Mouse (Mus musculus) retina, postnatal 7 days (tissue): ENCODE results near the gene Agtpbp1.

Experiments
- DNase-seq: peaks from one replicate; pipeline ENCODE4 v3.0.0-alpha.2; 2012; ENCODE audit warnings: low read depth, low spot score

The Agtpbp1 gene

GRCm38 (mm10) chr13:59534301-59534700, 50.7 kb downstream of the Agtpbp1 start:
- no peak for DNase-seq

DNA sequence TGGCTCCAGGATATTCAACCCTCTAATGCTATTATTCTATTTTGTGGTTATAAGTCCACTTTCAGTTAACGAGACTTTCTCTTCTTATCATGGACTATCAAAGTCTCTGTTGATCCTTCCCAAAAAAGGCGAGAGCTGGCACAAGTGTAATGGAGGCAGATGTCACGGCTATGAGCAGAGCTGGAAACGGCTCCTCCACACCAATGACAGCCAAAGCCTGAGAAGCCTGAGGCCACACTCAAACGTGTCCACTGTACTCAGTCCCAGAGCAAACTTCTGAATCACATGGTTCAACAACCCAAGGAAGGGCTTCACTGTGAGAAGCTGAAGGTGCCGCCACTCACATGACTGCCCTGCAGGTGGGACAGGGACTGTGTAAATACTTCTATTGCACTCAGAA, 51.7 kb downstream of the Agtpbp1 start:
- no peak for DNase-seq

DNA sequence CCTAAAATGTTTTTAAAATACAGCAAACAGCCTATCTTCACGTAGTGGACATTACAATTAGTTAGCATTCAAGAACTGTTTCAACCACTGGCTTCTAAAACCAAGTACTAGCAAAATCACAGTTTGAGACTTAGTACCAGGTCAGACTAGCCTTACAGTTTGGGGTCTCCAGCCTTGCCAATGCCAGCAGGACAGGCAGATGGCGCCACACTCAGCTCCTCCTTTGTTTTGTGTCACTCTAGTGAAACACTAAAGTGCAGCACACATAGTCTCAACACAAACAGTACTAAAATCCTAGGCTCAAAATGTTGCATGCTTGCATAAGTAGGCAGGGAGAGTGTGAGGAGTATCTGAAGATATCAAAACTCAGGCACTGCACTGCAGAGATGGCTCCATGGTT, 53.8 kb downstream of the Agtpbp1 start:
- no peak for DNase-seq

DNA sequence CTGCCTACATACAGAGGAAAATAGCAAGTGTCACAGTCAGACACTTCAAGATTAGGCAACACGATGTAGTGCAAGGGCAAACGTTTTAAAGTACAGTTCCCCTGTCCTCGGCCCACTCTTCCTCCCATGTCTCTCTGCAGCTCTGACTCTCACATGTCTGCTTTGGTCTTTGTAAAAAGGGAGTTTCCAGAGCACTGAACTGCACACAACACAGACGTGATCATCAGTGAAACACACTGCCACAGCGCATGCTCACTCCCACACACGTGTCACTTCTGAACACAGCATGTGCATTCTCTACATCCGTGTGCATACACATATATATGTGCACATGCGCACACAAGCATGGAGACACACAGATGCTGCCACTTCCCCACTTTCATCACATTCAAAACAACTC, 54.5 kb downstream of the Agtpbp1 start:
- no peak for DNase-seq

DNA sequence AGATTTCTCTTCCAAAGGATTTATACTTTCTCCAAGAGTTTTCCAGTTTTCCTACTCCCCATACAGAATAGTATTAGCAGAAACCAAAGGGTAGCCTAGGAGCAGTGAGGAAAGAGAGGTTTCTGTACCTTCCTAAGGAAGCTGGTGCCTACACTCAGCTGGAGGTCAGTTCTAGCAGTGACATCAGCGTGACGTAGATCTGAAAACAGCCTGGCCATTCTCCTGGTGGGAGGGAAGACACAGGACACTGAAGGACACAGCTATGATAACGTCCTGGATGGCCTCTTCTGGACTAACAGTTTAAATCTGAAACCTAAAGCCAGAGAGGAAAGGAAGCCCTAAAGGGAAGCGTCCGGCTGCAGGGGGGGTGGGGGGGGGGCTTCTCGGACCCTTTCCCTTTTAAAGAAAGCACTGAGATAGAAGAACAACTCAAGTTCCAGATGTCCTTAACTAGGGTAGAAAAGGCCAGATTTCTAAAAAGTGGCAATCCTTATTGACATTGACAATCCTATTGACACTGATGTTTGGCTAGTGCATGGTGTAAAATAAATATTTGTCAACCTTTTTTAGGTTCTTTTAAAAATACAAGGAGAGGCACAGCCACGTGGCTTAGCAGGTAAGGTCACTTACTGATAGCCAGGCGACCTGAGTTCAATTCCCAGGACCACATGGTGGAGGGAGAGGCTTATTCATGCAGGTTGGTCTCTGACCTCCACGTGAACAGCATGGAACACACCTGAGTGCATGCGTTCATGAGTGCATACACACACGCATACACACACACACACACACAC, 63.6 kb downstream of the Agtpbp1 start:
- DNase-seq = no peak

DNA sequence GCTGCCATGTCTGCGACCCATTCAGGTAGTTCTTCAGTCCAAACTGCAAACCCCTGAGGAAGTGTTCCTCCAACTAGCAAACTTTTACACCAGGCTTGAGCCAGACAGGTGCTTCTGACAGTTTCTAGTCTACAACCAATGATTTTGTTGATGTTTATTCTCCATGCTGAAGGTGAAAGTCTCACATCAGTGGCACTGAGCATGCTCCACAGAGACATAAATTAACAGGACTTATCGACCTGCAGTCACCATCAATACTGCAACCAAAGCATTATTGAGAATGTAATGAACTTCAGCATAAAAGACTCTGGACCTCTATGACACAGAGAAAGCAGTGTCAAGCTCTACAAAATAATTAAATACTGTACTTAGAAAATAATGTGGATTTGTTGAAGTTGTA, 64.2 kb downstream of the Agtpbp1 start:
- no peak for DNase-seq

- DNase-seq = no peak
Measured at GRCm38 (mm10) chr13:59519479-59519878, 65.5 kb downstream of the Agtpbp1 start.

DNA sequence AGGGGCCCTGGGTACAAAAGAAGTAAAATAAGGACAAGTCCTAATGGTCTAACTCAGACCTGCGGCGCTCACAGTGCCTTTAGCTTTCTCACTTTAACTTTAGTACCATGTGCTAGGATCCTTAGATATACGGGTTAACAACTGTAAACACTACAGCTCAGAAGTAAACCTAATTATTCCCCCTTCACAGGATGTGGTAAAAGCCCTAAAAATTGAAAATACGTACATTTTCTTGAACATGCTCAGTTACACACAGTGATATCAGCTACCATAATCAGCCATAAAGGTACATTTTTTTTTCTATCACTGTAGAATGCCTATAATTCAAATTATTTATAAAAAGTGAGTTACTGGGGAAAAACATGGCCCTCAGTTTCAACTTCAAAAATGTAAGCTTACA, 67.0 kb downstream of the Agtpbp1 start:
- DNase-seq = no peak

DNA sequence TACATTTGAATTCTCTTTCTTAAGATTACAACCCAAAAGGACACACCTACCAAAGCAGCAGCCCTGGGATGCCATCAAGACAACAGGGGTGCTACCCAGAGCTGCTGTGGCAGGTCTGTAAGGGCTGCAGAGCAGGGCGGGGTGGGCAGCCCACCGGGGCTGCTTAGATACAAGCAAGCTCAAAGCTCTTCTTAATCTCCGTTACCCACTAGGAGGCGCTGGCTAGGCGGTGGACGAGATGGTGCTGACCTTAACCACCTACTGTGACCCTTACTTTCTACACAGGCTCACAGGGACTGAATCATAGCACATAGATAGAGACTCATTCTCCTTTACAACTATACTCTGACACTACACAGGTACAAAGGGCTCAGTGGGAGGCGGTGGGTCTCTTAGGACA, 70.0 kb downstream of the Agtpbp1 start:
- DNase-seq = peak; percentile 42

DNA sequence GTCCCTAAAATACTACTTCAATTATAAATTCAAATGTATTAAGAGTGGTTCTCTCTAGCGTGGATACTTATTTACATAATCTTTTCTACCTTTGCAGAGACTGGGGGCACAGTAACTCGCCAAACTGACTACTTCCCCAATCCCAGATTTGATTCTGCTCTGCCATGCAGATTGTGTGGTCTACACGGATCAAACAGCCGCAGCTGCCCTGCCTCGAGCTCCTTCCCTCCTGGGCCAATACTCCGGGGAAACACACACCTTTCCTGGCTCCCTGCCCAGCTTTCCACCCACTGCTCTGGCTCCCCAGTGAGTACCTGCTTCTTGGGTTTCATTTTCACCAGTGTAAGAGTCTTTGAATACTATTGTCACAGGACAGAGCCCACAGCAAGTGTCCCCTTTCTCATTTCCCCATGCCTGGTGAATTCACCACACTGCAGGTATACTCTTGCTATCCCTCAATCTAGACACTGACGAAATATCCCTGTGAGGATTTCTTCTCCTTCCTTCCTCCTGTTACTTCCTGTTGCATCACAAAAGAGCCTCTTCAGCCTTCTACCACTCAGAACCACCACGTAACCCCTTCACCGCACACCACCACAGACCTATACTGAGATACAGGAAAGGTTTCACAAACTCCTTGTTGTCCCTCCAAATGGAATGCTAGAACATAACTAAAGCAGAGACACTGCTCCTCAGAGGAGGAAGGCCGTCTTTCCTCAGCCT, 75.2 kb downstream of the Agtpbp1 start:
- DNase-seq = no peak

DNA sequence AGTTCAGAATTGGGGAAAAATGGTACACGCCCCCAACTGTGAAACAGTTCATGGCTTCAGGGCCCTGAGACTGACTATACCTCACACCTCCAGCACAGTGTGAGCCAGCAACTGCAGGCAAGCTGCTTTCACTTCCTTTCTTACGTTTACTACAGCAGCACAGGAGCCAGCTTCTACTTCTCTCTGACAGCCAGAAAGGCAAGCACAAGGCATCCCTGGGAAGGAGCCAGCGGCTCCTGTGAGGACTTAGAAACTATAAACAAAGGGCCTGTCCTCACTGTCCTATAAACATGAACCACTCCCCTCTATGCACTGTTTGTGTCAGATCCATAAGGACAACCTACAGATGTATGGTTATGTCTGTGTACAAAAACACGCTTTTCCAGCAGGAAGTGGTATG, 76.4 kb downstream of the Agtpbp1 start:
- no peak for DNase-seq

- no peak for DNase-seq
Measured at GRCm38 (mm10) chr13:59506450-59506849, 78.6 kb downstream of the Agtpbp1 start.

GRCm38 (mm10) chr13:59505867-59506266, 79.2 kb downstream of the Agtpbp1 start:
- DNase-seq = no peak

DNA sequence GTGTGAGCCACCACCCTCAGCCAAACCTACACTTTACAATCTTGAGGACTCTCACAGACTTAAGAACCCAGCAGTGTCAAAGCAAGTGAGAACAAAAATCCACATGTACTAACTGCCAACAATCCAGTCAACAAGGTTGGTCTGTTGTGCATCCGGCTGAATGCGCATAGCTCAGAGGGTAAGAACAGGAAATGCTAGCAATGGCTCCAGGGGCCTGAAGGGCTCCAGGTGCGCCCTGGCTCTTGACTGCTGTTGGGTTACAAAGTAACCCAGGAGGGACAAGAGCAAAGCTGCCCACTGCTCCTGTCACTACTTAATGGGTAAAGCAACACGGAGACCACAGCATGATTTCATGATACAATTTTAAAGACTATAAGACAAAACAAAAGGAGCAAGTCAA, 81.4 kb downstream of the Agtpbp1 start:
- no peak for DNase-seq

DNA sequence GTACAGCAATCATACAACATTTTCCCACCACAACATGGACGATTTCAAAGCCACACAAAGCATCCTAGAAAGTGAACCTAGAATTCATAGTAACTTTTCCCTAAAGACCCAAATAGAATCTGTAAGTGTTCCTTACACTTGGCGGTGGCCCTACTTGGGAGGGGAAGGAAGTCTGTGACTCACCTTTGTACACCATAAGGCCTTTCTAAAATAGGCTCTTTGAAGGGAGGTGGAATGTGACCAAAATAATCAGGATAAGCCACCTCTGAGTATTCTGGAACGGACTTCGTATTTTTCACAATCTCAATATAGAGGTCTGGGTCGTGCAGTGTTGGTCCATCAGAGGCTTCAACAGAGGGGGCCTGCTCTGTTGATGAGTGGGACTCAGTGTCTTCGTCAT, 85.2 kb downstream of the Agtpbp1 start:
- no peak for DNase-seq

DNA sequence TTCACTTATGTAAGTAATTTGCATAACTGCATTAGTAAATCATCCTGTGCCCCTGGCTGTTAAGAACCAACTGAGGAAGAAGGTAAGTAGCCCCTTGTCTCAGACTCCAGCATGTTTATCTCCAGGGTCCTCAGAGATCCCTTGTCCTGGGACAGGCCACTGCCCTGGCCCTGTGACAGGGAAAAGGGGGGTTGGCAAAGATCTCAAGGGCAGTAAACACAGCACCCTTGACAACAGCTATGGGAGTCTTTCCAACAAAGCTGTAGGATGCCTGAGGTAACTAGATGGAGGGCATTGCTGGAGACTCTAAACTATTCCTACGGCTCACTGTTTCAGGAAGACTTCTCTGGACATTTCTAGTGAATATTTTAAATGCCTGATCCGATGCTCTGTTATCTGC, 85.7 kb downstream of the Agtpbp1 start:
- no peak for DNase-seq

- DNase-seq = no peak
Measured at GRCm38 (mm10) chr13:59498191-59498590, 86.8 kb downstream of the Agtpbp1 start.

- no peak for DNase-seq
Measured at GRCm38 (mm10) chr13:59495839-59496238, 89.2 kb downstream of the Agtpbp1 start.

DNA sequence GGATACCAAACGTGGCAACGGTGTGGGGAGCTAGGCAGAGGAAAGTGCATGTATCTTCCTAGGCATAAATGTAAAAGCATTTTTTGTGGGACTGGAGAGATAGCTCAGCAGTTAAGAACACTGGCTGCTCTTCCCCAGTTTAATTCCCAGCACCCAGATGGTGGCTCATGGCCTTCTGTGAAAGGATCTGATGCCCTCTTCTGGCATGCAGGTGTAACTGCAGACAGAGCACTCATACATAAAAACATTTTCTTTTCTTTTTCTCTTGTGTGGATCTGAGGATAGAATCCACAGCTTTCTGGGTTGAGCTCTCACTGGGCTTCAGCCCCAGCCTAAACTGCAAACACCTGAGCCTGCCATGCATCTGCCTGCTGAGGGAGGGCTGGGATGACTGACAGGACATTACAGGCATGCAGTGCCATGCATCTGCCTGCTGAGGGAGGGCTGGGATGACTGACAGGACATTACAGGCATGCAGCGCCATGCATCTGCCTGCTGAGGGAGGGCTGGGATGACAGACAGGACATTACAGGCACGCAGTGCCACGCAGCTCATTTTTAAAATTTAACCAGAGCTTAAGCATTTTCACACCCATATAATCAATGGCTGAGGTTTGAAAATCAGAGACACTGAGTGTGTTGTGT, 90.3 kb downstream of the Agtpbp1 start:
- DNase-seq = no peak

DNA sequence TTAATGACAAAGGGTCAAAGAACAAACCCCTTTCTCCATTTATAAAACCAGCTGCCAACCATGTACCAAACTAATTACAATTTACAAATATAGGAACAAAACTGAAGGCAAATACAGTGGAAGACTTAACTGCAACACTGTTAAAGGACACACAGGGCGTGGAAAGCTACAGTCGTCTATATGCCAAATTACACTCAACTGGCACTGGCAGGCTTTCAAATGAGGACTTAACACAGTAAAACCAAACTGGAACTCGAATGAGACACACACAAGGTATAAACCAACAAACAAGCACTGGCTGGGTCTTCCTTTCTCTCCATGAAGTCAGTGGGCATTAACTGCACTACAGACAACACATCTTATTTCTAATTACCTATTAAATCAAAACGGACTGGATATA, 94.3 kb downstream of the Agtpbp1 start:
- no peak for DNase-seq

- peak; percentile 6 for DNase-seq
Measured at GRCm38 (mm10) chr13:59489143-59489542, 95.9 kb downstream of the Agtpbp1 start.

DNA sequence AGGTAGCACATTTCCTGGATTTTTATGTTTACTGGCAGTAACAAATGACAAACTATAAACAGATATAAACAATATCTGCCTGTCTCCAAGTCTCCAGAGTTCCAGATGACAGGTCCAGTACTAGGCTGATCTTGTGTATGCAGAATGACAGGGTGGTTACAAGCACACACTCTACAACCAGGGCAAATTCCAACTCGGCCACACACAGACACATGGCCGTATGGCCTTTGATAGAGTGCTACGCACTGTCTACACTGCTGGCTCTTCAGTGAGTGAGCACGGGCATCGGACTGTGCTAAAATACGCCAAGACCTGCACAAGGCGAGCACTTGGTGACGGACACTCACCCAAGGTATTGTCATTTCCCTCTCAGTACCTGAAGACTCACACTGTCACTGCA, 97.7 kb downstream of the Agtpbp1 start:
- no peak for DNase-seq

DNA sequence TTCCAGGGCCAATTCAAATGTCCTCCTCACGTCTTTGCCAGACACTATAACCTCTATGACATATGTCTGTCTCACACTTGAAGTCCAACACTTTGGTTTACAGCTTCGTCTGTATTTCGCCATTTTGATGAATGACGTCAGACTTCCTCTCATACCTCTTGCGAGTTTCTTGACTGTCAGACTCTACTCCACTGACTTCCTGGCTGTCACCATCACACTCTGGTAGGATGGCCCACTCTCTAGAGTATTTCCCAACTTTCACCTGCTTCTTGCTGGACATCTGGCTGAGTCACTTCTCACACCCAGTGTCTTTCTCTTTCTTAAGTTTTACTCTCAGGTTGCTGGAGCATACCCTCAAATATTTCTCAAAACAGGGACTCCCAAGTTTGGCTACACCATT, 98.8 kb downstream of the Agtpbp1 start:
- DNase-seq = no peak
